Mouse (Mus musculus) cortical plate, adult 2 months (tissue): ENCODE data around the gene Spred3.

Experiments used
- CTCF ChIP-seq: fragments of 200-500 bp; IDR thresholded peaks from 2 replicates; pipeline ENCODE4 v1.5.1; 2011; ENCODE audit warnings: mild to moderate bottlenecking, control low read depth, low read length; ENCODE audit not compliant: insufficient read depth; ENCODE audit errors: extremely low read depth
- POLR2A ChIP-seq: fragments of 200-500 bp; IDR thresholded peaks from 2 replicates; pipeline ENCODE4 v1.6.1; 2011; ENCODE audit warnings: mild to moderate bottlenecking, low read length, control low read depth; ENCODE audit not compliant: insufficient read depth; ENCODE audit errors: extremely low read depth

GRCm38 (mm10) chr7:29202577-29202976, 32.4 kb upstream of the Spred3 start:
- no peak for TF ChIP-seq CTCF
- no peak for TF ChIP-seq POLR2A
